Mouse (Mus musculus) stomach, postnatal 0 days (tissue): Measurements from ENCODE around the gene Rhpn2.

Source experiments
- CTCF ChIP-seq: IDR thresholded peaks from 2 replicates; pipeline ENCODE4 v1.5.1; 2016; ENCODE audit warnings: antibody characterized with exemption, low read depth, mild to moderate bottlenecking, moderate library complexity
- EP300 ChIP-seq: optimal IDR thresholded peaks from 2 replicates; pipeline ENCODE3; 2016; ENCODE audit warnings: antibody characterized with exemption

DNA sequence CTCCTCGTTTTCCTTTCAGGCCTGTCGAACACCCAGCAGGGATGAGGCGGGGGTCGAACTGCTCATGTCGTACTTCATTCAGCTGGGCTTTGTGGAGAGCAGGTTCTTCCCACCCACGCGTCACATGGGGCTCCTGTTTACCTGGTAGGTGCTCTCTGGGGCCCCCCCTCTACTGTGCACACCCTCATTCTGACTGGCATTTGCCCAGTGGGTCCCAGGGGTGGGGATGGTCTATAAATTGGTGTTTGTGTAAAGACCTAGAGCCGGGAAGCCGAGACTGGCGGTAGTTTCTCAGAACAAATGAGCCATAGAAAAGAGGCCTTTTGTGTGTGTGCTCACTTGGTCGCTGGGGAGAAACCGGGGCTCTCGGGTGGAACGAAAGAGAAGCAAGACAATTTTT, 37.1 kb downstream of the Rhpn2 start:
- TF ChIP-seq CTCF (no peak), EP300 (no peak)
